In the genomic region with DNA sequence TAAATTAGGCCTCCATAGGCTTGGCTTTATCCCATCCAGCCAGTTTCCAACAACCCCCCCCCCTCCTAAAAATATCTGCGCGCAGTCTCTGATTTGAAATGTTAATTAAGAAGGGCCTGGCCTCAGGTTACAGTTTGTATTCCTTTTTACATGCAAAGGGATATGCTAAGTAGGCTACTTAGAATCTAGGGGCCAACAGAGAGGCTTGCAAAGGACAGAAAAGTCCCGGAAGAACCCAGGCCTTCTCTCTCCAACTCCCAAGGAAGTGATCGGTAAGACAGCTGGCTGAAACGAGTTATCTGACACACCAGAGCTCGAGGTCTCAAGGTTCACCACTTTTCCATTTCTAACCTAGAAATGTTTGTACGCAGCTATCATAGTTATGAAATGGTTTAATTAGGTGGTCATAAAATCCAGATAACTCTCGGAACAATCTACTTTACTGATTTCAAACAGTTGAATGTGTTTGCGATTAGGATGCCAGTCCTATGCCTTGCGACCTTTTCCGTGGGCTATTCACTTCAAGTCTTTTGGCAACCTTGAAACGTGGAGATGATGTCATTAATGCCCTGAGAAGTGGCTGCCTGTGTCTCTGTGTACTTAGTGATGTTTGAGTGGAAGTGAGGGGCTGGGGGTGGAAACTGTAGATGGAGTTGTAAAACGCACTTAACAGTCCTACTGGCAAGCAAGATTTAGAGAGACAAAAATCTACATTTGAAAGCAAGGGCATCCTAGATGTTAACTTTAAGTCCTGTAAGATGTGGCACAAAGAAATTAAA, we compare ENCODE assay signal across 21 mouse cellular contexts.
DNase-seq lines count a peak whose midpoint lies in the region; ATAC-seq and TF ChIP-seq lines count a peak whose summit lies in the region.
"Had no signal": no experiment of that assay in that cellular context is flagged by ENCODE, and none has a peak within 500 bp of the region (broad histone marks: within the 10 kb centered on the region; RNA-seq: fewer than 3 reads in every experiment).

No protein-coding gene starts in this region.

- TF ChIP-seq CTCF in hindbrain, postnatal 0 days (IDR thresholded peaks at IDR 0.05; ENCODE audit: low read depth), result no peak
- no peak for TF ChIP-seq CTCF in forebrain, postnatal 0 days (IDR thresholded peaks at IDR 0.05; ENCODE audit: low read depth)

- 0 out of 2 replicates have a peak, but pooled peaks cover 3% of the 10 kb centered on the region for H3K27me3 ChIP-seq in hindbrain, embryonic 12.5 days
- H3K27me3 ChIP-seq in hindbrain, postnatal 0 days (ENCODE audit: insufficient read depth, low read length), result no peaks in the 10 kb centered on the region
- no peaks in the 10 kb centered on the region for H3K27me3 ChIP-seq in forebrain, embryonic 10.5 days (ENCODE audit: poor library complexity, severe bottlenecking)
- no peaks in the 10 kb centered on the region for H3K27me3 ChIP-seq in forebrain, postnatal 0 days (ENCODE audit: insufficient read depth, low read length)
- H3K27me3 ChIP-seq: heart, embryonic 12.5 days; liver, embryonic 13.5 days; neural tube, embryonic 12.5 days had no signal

- H3K9me3 ChIP-seq in hindbrain, embryonic 12.5 days (replicated peaks), result no peaks in the 10 kb centered on the region
- no peaks in the 10 kb centered on the region for H3K9me3 ChIP-seq in hindbrain, postnatal 0 days (ENCODE audit: low read length)
- no peaks in the 10 kb centered on the region for H3K9me3 ChIP-seq in forebrain, embryonic 10.5 days
- H3K9me3 ChIP-seq in forebrain, postnatal 0 days (ENCODE audit: low read length), result no peaks in the 10 kb centered on the region
- H3K9me3 ChIP-seq: heart, embryonic 12.5 days; liver, embryonic 13.5 days; neural tube, embryonic 12.5 days had no signal

- H3K9ac ChIP-seq in hindbrain, embryonic 12.5 days, result no peak overlapping the region
- H3K9ac ChIP-seq in hindbrain, postnatal 0 days (replicated peaks; ENCODE audit: low read length), result no peak overlapping the region
- H3K9ac ChIP-seq in forebrain, postnatal 0 days, result no peak overlapping the region
- H3K9ac ChIP-seq: heart, embryonic 12.5 days; liver, embryonic 13.5 days; neural tube, embryonic 12.5 days had no signal

- no peak overlapping the region for H3K4me3 ChIP-seq in hindbrain, embryonic 12.5 days
- H3K4me3 ChIP-seq in hindbrain, postnatal 0 days (ENCODE audit: low read length), result no peak overlapping the region
- no peak overlapping the region for H3K4me3 ChIP-seq in forebrain, embryonic 10.5 days
- no peak overlapping the region for H3K4me3 ChIP-seq in forebrain, postnatal 0 days (ENCODE audit: low read depth, low read length)
- H3K4me3 ChIP-seq: heart, embryonic 12.5 days; liver, embryonic 13.5 days; neural tube, embryonic 12.5 days had no signal

- no peaks in the 10 kb centered on the region for H3K36me3 ChIP-seq in hindbrain, embryonic 12.5 days
- H3K36me3 ChIP-seq in hindbrain, postnatal 0 days (ENCODE audit: insufficient read depth, low read length), result no peaks in the 10 kb centered on the region
- no peaks in the 10 kb centered on the region for H3K36me3 ChIP-seq in forebrain, embryonic 10.5 days (replicated peaks)
- no peaks in the 10 kb centered on the region for H3K36me3 ChIP-seq in forebrain, postnatal 0 days (ENCODE audit: insufficient read depth)
- H3K36me3 ChIP-seq: heart, embryonic 12.5 days; liver, embryonic 13.5 days; neural tube, embryonic 12.5 days had no signal

- ATAC-seq in hindbrain, embryonic 12.5 days (ENCODE audit: low FRiP score), result peak; percentile 24; the same call in 1 of the 2 replicates
- ATAC-seq in hindbrain, postnatal 0 days, result no peak
- peak; percentile 34; the same call in 1 of the 2 replicates for ATAC-seq in forebrain, postnatal 0 days
- ATAC-seq: activated CD4-positive, CD25-positive, alpha-beta regulatory T cell, adult 4 months; hindbrain, embryonic 16.5 days; lung, postnatal 0 days had no signal

- intact Hi-C loops in gastrocnemius, postnatal 36 days (cut with DNase I), result no loop called here

- no peak overlapping the region for H3K27ac ChIP-seq in hindbrain, embryonic 12.5 days
- H3K27ac ChIP-seq in hindbrain, postnatal 0 days, result no peak overlapping the region
- peak overlapping the region; percentile 40; the same call in 1 of the 2 replicates for H3K27ac ChIP-seq in forebrain, embryonic 10.5 days
- no peak overlapping the region for H3K27ac ChIP-seq in forebrain, postnatal 0 days (ENCODE audit: low read depth, low read length)
- H3K27ac ChIP-seq: liver, embryonic 13.5 days; neural tube, embryonic 12.5 days had no signal

- peaks cover 20% of the 10 kb centered on the region for H3K4me1 ChIP-seq in hindbrain, embryonic 12.5 days
- no peaks in the 10 kb centered on the region for H3K4me1 ChIP-seq in hindbrain, postnatal 0 days (ENCODE audit: insufficient read depth, low read length)
- peaks cover 47% of the 10 kb centered on the region for H3K4me1 ChIP-seq in forebrain, embryonic 10.5 days
- no peaks in the 10 kb centered on the region for H3K4me1 ChIP-seq in forebrain, postnatal 0 days (ENCODE audit: insufficient read depth)
- H3K4me1 ChIP-seq: liver, embryonic 13.5 days had no signal

- 23% methylated on average over 13 of the region's 13 CpGs for WGBS in hindbrain, embryonic 12.5 days
- WGBS in hindbrain, postnatal 0 days, result 38% methylated on average over 13 of the region's 13 CpGs
- WGBS in forebrain, embryonic 10.5 days, result 26% methylated on average over 13 of the region's 13 CpGs
- WGBS in forebrain, postnatal 0 days, result 19% methylated on average over 13 of the region's 13 CpGs

- H3K4me2 ChIP-seq in hindbrain, embryonic 12.5 days (replicated peaks), result no peak overlapping the region
- no peak overlapping the region for H3K4me2 ChIP-seq in hindbrain, postnatal 0 days (ENCODE audit: low read depth, low read length)
- H3K4me2 ChIP-seq in forebrain, postnatal 0 days (ENCODE audit: low read depth), result no peak overlapping the region
- H3K4me2 ChIP-seq: heart, embryonic 12.5 days; liver, embryonic 13.5 days; neural tube, embryonic 12.5 days had no signal

- no peak for DNase-seq in hindbrain, postnatal 0 days (ENCODE audit: low spot score)
- DNase-seq in ES-CJ7 (ENCODE audit: low read depth, low spot score), result peak; percentile 90
- no peak for DNase-seq in forebrain, embryonic 10.5 days (ENCODE audit: extremely low spot score, low spot score)
- DNase-seq in forebrain, postnatal 0 days, result no peak
- DNase-seq in adrenal gland, postnatal 14 days, result no peak
- DNase-seq in Muller cell, postnatal 12 days (ENCODE audit: inconsistent ontology term), result no peak
- no peak for DNase-seq in gastrocnemius, postnatal 36 days
- DNase-seq: adrenal gland, postnatal 10 days; cerebellum, adult 11-12 months; cerebellum, postnatal 25 days; heart, adult 11 months; kidney, adult 9 months; kidney, postnatal 25 days; liver, embryonic 13.5 days; thymus, postnatal 25 days had no signal
